Mouse (Mus musculus): ENCODE data around the gene Pkdrej. TPM values are rescaled to one million over a fixed set of nuclear protein-coding genes. Genes with fewer than 3 reads are reported as not detected.

The Pkdrej gene
- polyA plus RNA-seq, 1 experiment from 2014 or later, result 0.13 TPM

DNA sequence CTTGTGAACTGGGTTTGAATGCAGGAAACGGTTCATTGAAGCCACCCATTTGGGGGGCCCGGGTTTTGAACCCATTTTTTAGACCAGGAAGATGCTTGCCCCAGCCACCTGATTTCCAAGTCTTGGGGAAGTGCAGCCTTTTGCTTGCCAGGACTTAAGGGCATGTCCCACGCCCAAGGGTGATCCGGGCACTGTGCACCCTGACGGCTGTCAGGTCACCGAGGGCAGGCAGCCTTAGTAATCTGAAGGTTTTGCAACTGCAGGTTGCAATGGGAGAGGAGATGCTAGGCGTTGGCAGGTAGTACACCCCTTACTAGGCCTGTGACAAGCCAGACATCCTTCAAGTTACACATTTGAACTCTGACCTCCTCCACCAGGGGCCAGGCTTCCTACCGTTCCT lies 11.1 kb upstream of the Pkdrej start:
- no peak for ATAC-seq (ENCODE audit: extremely low read depth, insufficient number of reproducible peaks, low FRiP score, low TSS enrichment)
- H3K36me3 ChIP-seq, result 0 out of 2 replicates have a peak, but pooled peaks cover 3% of the 10 kb centered on the region

DNA sequence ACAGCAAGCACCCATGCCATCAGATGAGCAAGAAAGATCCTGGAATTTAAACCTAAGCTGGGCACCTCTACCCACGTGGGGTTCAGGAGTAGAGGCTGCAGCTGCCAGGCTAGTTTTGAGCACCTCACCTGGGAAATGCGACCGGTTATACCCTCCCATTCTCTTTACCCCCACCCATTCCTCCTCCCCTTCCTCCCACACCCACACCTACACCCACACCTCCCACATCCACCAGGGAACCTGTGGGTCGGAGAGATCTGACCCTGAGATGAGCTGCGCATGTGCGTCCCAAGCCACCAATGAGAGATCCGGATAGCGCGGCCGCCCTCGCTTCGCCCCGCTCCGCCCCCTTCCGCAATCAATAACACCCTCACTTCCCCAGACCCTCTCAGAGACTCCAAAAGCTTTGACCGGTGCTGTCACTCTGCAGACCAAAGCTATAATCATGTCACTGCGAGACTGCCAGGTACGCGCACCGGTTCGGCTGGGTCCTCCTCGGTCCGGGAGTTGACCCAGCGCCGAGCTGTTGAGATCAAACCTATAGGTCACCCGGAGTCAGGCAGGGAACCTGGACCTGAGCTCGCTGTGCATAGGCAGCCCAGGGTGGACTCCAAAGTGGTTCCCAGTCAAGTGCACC lies 10.5 kb upstream of the Pkdrej start, which contains the start of gene Ttc38:
Gene Ttc38 (plus strand): TSS at position 353 of the 637 bp plus-strand sequence.
- Histone ChIP-seq H3K27me3 (replicated peaks) (no peaks in the 10 kb centered on the region; the same call in 1 of the 2 replicates), H3K4me3 (peak within 1 kb of the TSS; percentile 73), H3K27ac (replicated peaks) (no peak within 1 kb of the TSS; the same call in 1 of the 2 replicates), H3K9ac (peak within 1 kb of the TSS; percentile 82), H3K4me1 (peaks cover 11% of the 10 kb centered on the region), H3K4me2 (peak within 1 kb of the TSS; percentile 82), H3K36me3 (0 out of 2 replicates have a peak, but pooled peaks cover 3% of the 10 kb centered on the region), H3K9me3 (no peaks in the 10 kb centered on the region)
- peak; percentile 73 for ATAC-seq (ENCODE audit: extremely low read depth, insufficient number of reproducible peaks, low FRiP score, low TSS enrichment)
- 1% methylated on average over 27 of the region's 27 CpGs for WGBS

More for the DNA sequence above, 11.1 kb upstream of the Pkdrej start:
- Histone ChIP-seq H3K4me2 (peak overlapping the region; percentile 82), H3K4me1 (peaks cover 10% of the 10 kb centered on the region), H3K27me3 (replicated peaks) (no peaks in the 10 kb centered on the region; the same call in 1 of the 2 replicates), H3K4me3 (peak overlapping the region; percentile 73), H3K27ac (replicated peaks) (no peak overlapping the region), H3K9me3 (no peaks in the 10 kb centered on the region), H3K9ac (peak overlapping the region; percentile 82)
- WGBS, result 43% methylated on average over 8 of the region's 8 CpGs

DNA sequence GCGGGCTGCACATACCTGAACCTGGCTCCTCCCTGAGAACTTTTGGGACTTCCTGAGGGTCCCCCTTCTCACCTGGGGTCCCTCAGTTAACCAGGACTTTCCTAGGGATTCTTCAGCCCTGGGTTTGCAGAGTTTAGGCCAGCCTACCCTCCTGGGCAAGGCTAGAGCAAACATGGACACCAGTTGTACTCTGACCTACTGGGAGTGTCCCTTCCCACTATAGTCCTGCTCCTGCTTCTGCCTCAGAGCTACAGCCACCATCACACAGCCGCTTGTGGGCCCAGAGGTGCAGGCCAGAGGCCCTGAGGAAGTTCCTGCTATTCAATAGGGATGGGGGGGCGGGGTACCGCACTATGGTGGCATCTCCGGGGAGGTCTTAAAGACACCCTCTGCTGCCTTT lies 7.9 kb upstream of the Pkdrej start:
- Histone ChIP-seq H3K9ac (no peak overlapping the region), H3K4me3 (no peak overlapping the region), H3K36me3 (no peaks in the 10 kb centered on the region), H3K4me2 (no peak overlapping the region), H3K27ac (replicated peaks) (no peak overlapping the region), H3K9me3 (no peaks in the 10 kb centered on the region), H3K4me1 (peaks cover 13% of the 10 kb centered on the region), H3K27me3 (replicated peaks) (no peaks in the 10 kb centered on the region; the same call in 1 of the 2 replicates)
- 68% methylated on average over 5 of the region's 5 CpGs for WGBS
- ATAC-seq (ENCODE audit: extremely low read depth, insufficient number of reproducible peaks, low FRiP score, low TSS enrichment), result no peak

DNA sequence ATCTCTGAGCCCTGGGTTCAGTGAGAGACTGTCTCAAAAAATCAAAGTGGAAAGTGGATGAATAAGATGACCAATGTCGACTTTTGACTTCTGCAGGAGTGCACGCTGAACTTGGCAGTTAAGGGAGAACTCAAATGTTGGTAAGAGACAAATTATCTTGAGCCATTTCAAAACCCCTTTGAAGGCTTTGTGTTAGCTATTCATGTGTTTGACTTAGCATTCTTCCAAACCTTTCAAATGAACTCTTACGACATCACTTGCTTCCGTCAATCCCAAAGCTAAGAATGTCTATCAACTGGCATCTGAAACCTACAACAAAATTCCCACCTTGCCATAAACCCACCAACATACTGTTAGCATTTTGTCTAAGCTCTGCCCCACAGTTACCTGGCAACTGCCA lies 6.5 kb upstream of the Pkdrej start:
- peaks cover 13% of the 10 kb centered on the region for H3K4me1 ChIP-seq
- no peak overlapping the region for H3K4me3 ChIP-seq
- H3K27me3 ChIP-seq (replicated peaks), result peaks cover 5% of the 10 kb centered on the region; the same call in 1 of the 2 replicates
- ATAC-seq (ENCODE audit: extremely low read depth, insufficient number of reproducible peaks, low FRiP score, low TSS enrichment), result no peak
- 83% methylated on average over 4 of the region's 4 CpGs for WGBS
- no peaks in the 10 kb centered on the region for H3K36me3 ChIP-seq
- H3K9ac ChIP-seq, result no peak overlapping the region
- no peak overlapping the region for H3K27ac ChIP-seq (replicated peaks)
- no peaks in the 10 kb centered on the region for H3K9me3 ChIP-seq
- no peak overlapping the region for H3K4me2 ChIP-seq

DNA sequence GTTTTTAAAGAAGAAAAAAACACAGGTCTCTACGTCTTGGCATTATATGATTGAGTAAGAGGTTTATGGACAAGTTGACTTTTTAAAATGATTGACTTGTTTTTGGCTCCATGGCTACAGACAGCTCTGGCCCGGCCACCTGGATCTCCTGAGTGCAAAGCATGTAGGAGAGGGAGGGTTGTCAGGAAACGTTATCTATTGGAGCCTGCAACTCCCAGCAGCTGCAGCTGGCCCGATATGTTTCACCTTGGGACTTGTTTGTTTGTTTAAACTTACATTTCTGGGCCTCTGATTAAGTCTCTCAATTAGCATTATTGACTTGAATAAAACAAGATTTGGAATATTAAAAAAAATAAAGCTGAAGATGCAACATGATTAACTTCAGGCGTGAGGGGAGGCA lies 5.1 kb upstream of the Pkdrej start:
- Histone ChIP-seq H3K9ac (no peak overlapping the region), H3K4me1 (peaks cover 8% of the 10 kb centered on the region), H3K9me3 (no peaks in the 10 kb centered on the region), H3K4me3 (no peak overlapping the region), H3K27ac (replicated peaks) (no peak overlapping the region), H3K4me2 (no peak overlapping the region), H3K36me3 (no peaks in the 10 kb centered on the region), H3K27me3 (replicated peaks) (peaks cover 15% of the 10 kb centered on the region)
- 39% methylated on average over 5 of the region's 5 CpGs for WGBS
- ATAC-seq (ENCODE audit: extremely low read depth, insufficient number of reproducible peaks, low FRiP score, low TSS enrichment), result no peak

DNA sequence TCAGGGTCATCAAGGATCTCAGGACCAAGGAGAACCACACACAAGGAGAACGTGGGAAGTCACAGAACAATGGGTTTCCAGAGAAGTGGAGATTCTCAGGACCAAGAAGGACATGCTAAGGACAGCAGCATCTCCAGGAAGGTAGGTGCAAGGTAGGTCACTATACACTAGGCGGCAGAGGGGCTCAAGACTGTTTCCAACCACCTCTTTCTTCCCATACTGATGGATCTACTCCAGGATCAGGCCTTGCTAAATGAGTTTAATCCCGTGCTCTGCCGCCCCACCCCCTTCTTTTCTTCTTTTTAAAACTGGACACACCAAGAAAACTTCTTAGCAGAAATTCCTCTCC lies 451 bp upstream of the Pkdrej start:
- ATAC-seq (ENCODE audit: extremely low read depth, insufficient number of reproducible peaks, low FRiP score, low TSS enrichment), result no peak
- WGBS, result 12% methylated on average over 4 of the region's 4 CpGs
- H3K36me3 ChIP-seq, result no peaks in the 10 kb centered on the region
- H3K27me3 ChIP-seq (replicated peaks), result peaks cover 47% of the 10 kb centered on the region
- peak overlapping the region; percentile 60 for H3K4me3 ChIP-seq
- peaks cover 12% of the 10 kb centered on the region for H3K9me3 ChIP-seq
- peak overlapping the region; percentile 91 for H3K4me2 ChIP-seq
- H3K9ac ChIP-seq, result peak overlapping the region; percentile 88
- H3K27ac ChIP-seq (replicated peaks), result no peak overlapping the region
- peaks cover 4% of the 10 kb centered on the region; the same call in 1 of the 2 replicates for H3K4me1 ChIP-seq

DNA sequence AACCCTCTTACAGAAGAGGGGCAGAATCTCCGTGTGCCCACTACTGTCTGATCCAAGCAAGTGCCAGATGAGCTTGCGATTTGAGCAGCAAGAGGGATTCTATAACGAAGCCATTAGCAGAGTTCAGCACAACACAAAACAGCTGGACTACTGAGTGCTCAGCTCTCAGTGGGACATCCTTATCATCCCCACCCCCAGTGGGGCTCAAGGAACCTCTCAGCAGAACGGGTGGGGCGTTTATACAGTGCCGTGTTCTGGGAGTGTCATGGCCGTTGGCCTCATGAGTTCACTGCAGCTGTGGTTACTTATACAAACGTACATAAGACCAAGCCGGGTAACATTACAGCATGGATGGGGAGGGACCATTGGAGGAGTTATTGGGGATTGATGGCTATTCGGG lies 8.1 kb downstream of the Pkdrej start:
- Histone ChIP-seq H3K4me2 (no peak overlapping the region), H3K4me3 (no peak overlapping the region), H3K36me3 (no peaks in the 10 kb centered on the region), H3K9ac (no peak overlapping the region), H3K27me3 (replicated peaks) (peaks cover 6% of the 10 kb centered on the region; the same call in 1 of the 2 replicates), H3K27ac (replicated peaks) (no peak overlapping the region), H3K9me3 (peaks cover 11% of the 10 kb centered on the region), H3K4me1 (peaks cover 28% of the 10 kb centered on the region)
- 48% methylated on average over 10 of the region's 10 CpGs for WGBS
- no peak for ATAC-seq (ENCODE audit: extremely low read depth, insufficient number of reproducible peaks, low FRiP score, low TSS enrichment)

DNA sequence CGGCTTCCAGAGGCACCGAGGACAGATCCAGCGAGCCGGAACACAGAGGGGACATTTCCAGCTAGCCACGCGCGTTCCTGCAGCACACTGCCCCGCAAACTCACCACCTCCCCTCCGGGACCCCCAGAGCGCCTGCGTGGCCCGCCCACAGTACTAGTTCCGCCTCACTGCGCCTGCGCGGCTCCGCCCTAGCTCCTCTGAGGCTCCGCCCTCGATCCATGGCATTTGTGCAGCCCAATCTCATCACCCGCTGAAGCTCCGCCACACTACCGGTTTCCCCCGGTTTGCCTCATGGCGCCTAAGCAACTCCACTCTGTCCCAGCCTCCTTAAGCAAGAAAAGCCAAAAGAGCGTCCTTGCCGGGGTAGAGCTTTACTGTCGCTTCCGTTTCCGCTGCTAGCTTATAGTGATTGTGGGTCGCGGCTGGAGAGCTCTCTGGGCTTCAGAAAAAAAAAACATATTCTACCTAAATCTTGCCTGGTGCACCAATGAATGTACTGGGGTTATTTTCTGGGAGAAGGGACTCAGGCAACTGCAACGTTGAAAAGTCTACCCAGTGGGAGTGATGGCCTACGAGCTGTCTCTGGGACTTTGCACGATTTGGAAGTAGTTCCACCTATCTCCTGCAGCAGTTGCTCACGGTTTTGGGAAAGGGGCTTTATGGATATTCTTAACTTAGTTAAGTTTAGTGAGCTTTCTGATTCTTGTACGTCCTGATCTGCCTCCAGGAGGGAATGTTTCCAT lies 9.8 kb downstream of the Pkdrej start, which contains the start of gene Cdpf1:
Gene Cdpf1 (minus strand): TSS at position 163 of the 743 bp plus-strand sequence.
- Histone ChIP-seq H3K27ac (replicated peaks) (peak within 1 kb of the TSS; percentile 96), H3K27me3 (replicated peaks) (0 out of 2 replicates have a peak, but pooled peaks cover 3% of the 10 kb centered on the region), H3K4me3 (peak within 1 kb of the TSS; percentile 78), H3K36me3 (peaks cover 7% of the 10 kb centered on the region; the same call in 1 of the 2 replicates), H3K9me3 (no peaks in the 10 kb centered on the region), H3K9ac (peak within 1 kb of the TSS; percentile 93), H3K4me2 (peak within 1 kb of the TSS; percentile 70), H3K4me1 (peaks cover 28% of the 10 kb centered on the region)
- 2% methylated on average over 36 of the region's 36 CpGs for WGBS
- peak; percentile 85 for ATAC-seq (ENCODE audit: extremely low read depth, insufficient number of reproducible peaks, low FRiP score, low TSS enrichment)

DNA sequence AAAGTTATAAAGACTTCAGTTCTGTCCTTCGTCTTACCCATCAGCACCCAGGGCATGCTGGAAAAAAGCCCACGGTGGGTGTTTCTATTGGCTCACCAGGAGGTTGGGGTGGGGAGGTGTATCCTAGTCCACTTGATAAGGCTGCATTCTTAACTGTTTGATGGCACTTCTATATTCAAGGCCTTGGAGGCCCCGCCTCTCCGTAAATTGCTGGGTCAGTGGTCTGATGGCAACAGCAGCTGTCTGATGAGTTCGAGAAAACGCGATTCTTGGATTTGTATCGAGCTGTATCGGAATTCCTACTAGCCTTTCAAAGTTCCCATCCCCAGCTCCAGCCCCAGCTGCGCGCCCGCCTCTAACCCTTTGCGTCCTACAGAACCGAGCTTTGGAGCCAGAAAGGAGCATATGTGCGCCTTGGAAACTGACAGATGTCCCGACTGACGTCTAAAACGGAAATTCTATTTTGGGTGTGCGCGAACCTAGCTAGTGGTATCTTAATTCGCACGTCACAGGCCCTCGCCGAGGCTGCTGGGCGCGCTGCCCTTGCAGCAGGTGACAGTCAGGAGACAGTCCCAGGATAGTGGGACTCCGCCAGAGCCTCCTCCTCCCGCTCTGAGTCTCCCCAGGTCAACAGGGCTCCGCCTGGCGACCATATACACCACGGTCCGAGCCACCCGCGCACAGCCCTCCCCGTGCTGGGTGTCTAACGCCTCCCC lies 10.6 kb downstream of the Pkdrej start:
- Histone ChIP-seq H3K9me3 (no peaks in the 10 kb centered on the region), H3K9ac (peak overlapping the region; percentile 93), H3K36me3 (peaks cover 7% of the 10 kb centered on the region; the same call in 1 of the 2 replicates), H3K4me3 (peak overlapping the region; percentile 78), H3K4me1 (peaks cover 28% of the 10 kb centered on the region), H3K4me2 (peak overlapping the region; percentile 70), H3K27ac (replicated peaks) (peak overlapping the region; percentile 96), H3K27me3 (replicated peaks) (0 out of 2 replicates have a peak, but pooled peaks cover 3% of the 10 kb centered on the region)
- peak; percentile 77 for ATAC-seq (ENCODE audit: extremely low read depth, insufficient number of reproducible peaks, low FRiP score, low TSS enrichment)
- 2% methylated on average over 36 of the region's 36 CpGs for WGBS

DNA sequence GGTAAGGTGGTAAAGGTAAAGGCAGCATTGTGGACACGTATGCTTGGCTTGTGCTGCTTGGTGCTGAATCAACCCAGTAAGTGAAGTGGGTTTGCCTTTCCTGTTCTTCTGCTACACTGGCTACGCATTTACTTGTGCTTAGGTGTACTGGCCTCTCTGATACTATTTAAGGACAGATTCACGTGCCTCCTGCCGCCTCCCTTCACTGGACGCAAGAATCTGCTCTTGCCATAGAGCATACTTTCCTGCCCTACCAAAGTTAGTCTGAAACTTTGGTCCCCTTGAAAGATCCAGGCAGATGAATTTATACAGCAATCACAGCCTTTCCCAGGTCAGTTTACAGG lies 11.1 kb downstream of the Pkdrej start:
- Histone ChIP-seq H3K4me1 (peaks cover 28% of the 10 kb centered on the region), H3K9me3 (no peaks in the 10 kb centered on the region), H3K9ac (peak overlapping the region; percentile 93), H3K4me2 (peak overlapping the region; percentile 70), H3K27ac (replicated peaks) (peak overlapping the region; percentile 96), H3K4me3 (peak overlapping the region; percentile 78), H3K27me3 (replicated peaks) (0 out of 2 replicates have a peak, but pooled peaks cover 3% of the 10 kb centered on the region), H3K36me3 (peaks cover 7% of the 10 kb centered on the region; the same call in 1 of the 2 replicates)
- ATAC-seq (ENCODE audit: extremely low read depth, insufficient number of reproducible peaks, low FRiP score, low TSS enrichment), result no peak
- WGBS, result 53% methylated on average over 5 of the region's 5 CpGs

DNA sequence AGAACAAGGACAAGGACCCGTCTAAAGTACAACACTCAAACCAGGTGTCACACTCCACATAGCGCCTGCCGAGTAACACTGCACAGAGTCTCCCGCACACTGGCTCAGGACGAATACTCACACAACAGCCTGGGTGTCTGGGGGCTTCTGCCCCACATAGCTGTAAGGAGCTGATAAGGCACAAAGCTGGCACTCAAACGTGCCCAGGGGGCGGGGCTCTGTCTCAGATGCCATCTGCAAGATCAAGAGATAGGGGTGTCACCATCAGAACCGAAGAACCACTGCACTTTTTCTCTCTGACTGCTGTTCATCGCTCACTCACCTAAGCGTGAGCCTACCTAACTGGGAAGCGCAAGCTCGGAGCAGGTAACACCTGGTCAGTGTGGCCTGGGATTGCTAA lies 12.4 kb downstream of the Pkdrej start:
- no peak for ATAC-seq (ENCODE audit: extremely low read depth, insufficient number of reproducible peaks, low FRiP score, low TSS enrichment)
- H3K9ac ChIP-seq, result no peak overlapping the region

More for the DNA sequence above, 12.4 kb downstream of the Pkdrej start:
- H3K9me3 ChIP-seq, result no peaks in the 10 kb centered on the region
- no peak overlapping the region for H3K4me3 ChIP-seq
- no peak overlapping the region for H3K27ac ChIP-seq (replicated peaks)
- peaks cover 7% of the 10 kb centered on the region; the same call in 1 of the 2 replicates for H3K36me3 ChIP-seq
- WGBS, result 79% methylated on average over 12 of the region's 12 CpGs
- no peak overlapping the region for H3K4me2 ChIP-seq
- H3K27me3 ChIP-seq (replicated peaks), result no peaks in the 10 kb centered on the region
- H3K4me1 ChIP-seq, result peaks cover 28% of the 10 kb centered on the region
